Mouse (Mus musculus) neutrophil, adult 83 days (primary cell): Measurements from ENCODE around the gene Aars. TPM values are rescaled to one million over a fixed set of nuclear protein-coding genes. Genes with fewer than 3 reads are reported as not detected.

Experiments used
- total RNA-seq, 2 experiments: library from RNA; stranded (reverse); gene quantifications; one replicate each; pipeline ENCODE4 v1.2.4; 2023

Aars gene
- 10 to 100 TPM; 21.2 to 26.7 TPM for total RNA-seq

DNA sequence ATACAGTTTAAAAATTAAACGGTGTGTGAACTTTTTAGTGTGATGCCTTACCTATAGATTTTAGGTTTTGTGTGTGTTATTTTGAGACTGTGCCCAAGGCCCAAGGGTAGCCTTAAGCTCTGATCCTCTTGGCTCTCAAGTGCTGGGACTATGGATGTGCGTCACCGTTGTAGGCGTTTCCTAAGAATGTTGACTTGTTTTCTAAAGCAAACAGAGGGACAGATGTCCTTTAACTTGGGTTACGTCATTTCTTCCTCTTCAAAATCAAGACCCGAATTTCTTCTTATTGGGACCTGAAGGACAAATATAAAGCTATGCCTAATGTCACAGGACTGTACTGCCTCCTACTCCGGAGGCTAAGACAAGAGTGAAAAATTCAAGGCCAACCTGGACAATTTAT is at the start of gene Aars:
Gene Aars, plus strand, starts transcription at position 229 of the 400 bp plus-strand sequence.

GRCm38 (mm10) chr8:110997547-110998531 is 35.1 kb upstream of the Aars start, which contains the start of gene Ddx19a:
Gene Ddx19a, minus strand, starts transcription at chr8:110997800.

DNA sequence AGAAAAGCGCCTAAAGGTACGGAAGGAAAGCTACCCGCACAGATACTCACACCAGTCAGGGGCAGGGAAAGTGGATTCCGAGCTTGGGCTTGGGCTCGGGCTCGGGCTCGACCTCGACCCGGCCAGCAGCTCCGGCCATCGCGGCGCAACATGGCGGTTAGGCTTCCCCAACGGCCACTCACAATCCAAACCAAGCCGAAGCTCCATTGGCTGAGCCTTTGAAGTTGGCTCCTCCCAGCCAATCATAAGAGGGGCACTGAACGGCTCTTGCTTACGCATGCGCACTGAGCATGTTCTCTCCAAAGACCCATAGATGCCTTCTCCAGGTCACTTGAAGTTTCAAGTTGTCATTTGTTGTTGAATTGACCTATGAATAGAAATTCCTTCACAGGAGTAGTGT is 1.4 kb upstream of the Aars start, which contains the start of gene Ddx19b:
Gene Ddx19b, minus strand, starts transcription at position 180 of the 400 bp plus-strand sequence.

DNA sequence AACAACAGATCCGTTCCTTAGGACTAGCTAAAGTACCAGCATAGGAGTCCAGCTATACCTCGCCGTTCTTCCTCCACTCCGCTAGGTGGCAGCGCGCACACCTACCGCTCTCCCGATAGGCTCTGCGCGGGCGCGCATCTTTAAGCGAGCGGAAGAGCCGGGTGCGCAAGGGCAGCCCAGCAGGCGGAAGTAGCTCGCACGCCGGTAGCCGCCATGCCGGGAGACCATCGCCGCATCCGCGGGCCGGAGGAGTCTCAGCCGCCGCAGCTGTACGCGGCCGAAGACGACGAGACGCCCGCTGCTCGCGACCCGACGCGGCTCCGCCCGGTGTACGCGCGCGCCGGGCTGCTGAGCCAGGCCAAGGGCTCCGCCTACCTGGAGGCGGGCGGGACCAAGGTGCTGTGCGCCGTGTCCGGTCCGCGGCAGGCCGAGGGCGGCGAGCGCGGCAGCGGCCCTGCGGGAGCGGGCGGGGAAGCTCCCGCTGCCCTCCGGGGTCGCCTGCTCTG is 23.3 kb downstream of the Aars start, which contains the start of gene Exosc6:
Gene Exosc6, plus strand, starts transcription at position 182 of the 506 bp plus-strand sequence.

GRCm38 (mm10) chr8:111092326-111092725 is 59.4 kb downstream of the Aars start, which contains the start of gene Clec18a:
Gene Clec18a, minus strand, starts transcription at chr8:111092426.

DNA sequence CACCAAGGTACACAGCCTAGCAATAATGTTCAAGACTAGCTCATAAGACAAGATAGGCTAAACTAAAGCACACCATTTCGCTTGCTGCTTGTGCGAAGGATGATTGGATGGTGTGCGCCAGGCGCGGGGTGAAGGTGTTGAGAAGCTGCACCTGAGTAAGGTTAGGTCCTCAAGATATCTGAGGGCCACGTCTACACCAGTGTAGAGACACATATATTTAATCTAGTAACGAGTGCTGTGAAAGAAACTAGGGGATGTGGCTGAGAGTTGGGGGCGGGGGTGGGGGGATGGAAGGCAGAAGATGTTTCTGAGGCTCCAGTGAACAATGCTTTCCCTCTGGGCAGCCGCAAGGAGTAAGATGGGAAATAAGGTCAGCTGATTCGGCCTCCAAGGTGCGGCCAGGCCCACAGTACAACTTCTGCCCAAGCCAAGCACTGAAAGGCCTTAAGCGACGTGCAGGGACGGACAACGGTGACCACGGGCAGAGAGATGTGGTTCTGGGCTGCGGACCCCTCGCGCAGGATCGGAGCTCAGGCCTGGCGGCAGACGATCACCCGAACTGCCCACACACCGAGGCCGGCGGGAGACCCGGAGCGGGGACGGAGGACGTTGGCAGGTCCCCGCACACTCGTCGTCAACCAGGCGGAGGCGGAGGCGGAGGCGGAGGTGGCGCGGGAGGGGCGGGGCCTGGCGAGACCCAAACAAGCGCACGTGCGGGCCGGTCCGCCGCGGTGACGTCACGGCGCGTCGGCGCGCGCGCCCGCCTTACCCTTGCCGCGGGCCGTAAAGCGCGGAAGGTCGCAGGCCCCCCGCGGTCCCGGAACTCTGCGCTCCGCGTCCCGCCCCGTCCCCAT is 61.1 kb downstream of the Aars start, which contains the start of gene Pdpr:
Gene Pdpr, plus strand, starts transcription at position 766 of the 854 bp plus-strand sequence.

Other genes with a start within 250 kb of the Aars start
- gene Il34, start 227.2 kb upstream of the Aars start, total RNA-seq: not detected
- gene Cog4, start 186.5 kb upstream of the Aars start, total RNA-seq: 10 to 100 TPM; 46.3 to 52.9 TPM
- 10 to 100 TPM; 60.0 to 63.3 TPM for gene Sf3b3, start 186.4 kb upstream of the Aars start, total RNA-seq
- gene Fuk, start 130.7 kb upstream of the Aars start, total RNA-seq: 1 to 10 TPM; 8.2 to 8.5 TPM
- gene St3gal2, start 113.2 kb upstream of the Aars start, total RNA-seq: 10 to 100 TPM; 37.8 to 49.0 TPM
- gene Ddx19a, start 35.3 kb upstream of the Aars start, total RNA-seq: 10 to 100 TPM; 30.1 to 37.6 TPM
- 1 to 10 TPM; 6.0 to 6.4 TPM for gene Ddx19b, start 1.4 kb upstream of the Aars start, total RNA-seq
- gene Exosc6, start 23.2 kb downstream of the Aars start, total RNA-seq: 1 to 10 TPM; 1.2 to 2.1 TPM
- gene Clec18a, start 59.3 kb downstream of the Aars start, total RNA-seq: not detected
- 10 to 100 TPM; 11.4 to 15.0 TPM for gene Pdpr, start 61.5 kb downstream of the Aars start, total RNA-seq
- gene Glg1, start 226.1 kb downstream of the Aars start, total RNA-seq: 10 to 100 TPM; 53.4 to 54.3 TPM